Mouse (Mus musculus) CD4-positive naive resting alpha-beta T cell, adult 76 days (primary cell): ENCODE results near the gene Abca9. TPM values are rescaled to one million over a fixed set of nuclear protein-coding genes. Genes with fewer than 3 reads are reported as not detected.

Experiments
- total RNA-seq: library from RNA; stranded (reverse); gene quantifications from one replicate; pipeline ENCODE4 v1.2.4, GENCODE M21; 2023

The Abca9 gene
- total RNA-seq: 0.44 TPM

DNA sequence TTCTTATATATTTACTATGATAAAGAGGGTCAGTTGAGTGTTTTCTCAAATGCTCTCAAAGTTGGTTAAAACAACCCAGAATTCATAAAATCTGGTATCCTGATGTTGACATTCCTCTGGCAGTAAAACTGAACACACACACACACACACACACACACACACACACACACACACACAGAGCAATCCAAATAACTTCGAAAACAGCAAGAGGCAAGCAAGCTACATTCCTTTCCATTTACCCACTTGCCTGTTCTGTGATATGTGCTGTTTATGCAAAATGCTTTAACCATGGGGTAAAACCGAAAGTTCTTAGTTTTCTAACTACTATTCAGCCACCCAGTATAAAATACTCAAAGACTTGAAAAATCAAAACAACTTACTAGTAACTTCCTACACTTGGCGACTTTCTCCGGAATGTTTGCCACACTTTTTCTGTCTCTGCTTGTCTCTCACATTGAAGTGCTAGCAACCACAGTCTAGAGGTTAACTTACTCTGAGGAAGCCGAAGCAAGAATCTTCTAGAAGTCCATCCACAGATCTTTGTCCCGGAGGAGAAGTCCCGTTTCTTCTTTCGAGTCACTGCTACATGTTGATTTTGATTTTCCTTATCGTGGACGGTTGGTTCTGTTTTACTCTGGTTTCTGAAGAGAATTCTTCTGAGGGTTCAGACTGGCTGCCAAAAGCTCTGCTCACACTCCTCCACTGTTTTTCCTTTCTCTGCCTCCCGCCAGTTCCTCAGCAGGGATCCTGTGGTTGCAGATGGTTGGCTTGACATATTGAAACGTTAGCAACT, at the start of gene Abca9:
Abca9 (minus strand) TSS at position 738 of the 793 bp plus-strand sequence.

DNA sequence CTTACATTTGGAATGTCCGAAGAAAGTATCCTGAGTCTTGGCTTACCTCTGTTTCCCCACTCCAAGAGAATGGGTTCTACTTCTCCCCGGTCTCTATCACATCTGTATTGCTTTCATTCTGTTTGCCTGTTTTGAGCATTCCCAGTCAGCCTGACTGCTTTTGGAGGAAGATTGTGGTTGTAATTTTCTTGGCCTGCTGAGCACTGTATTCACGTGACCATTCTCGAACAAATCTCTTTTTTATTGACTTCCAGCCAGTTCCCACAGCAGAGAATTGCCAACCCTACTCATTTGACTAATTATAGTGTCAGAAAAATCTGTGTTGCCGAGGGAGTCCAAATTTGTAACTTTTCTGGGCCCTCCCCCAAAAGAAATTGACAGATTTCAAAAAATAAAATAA, 72.1 kb downstream of the Abca9 start, which contains the start of gene Abca8a:
Abca8a (minus strand) TSS at position 121 of the 400 bp plus-strand sequence.

Other genes with a start within 250 kb of the Abca9 start
- not detected for gene Abca8b, start 172.4 kb downstream of the Abca9 start, total RNA-seq
- not detected for gene Abca8a, start 72.2 kb downstream of the Abca9 start, total RNA-seq
- 4.7 TPM for gene Abca6, start 83.6 kb upstream of the Abca9 start, total RNA-seq
- gene Abca5, start 169.5 kb upstream of the Abca9 start, total RNA-seq: 3.8 TPM
- gene Map2k6, start 230.9 kb upstream of the Abca9 start, total RNA-seq: 18.5 TPM